Mouse (Mus musculus) forebrain, embryonic 15.5 days (tissue): Measurements from ENCODE around the gene Il15. TPM values are rescaled to one million over a fixed set of nuclear protein-coding genes. Genes with fewer than 3 reads are reported as not detected.

Experiments used
- ATAC-seq: fragments of 200-750 bp; cut with Nextera tagmentation; replicated peaks from 2 replicates; pipeline ENCODE4 v1.8.0; 2017; ENCODE audit warnings: mild to moderate bottlenecking, moderate TSS enrichment, moderate library complexity
- H3K27ac ChIP-seq: fragments of 300-500 bp; sonication (generic); replicated peaks from 2 replicates; pipeline ENCODE4 v1.5.1; 2015; ENCODE audit warnings: mild to moderate bottlenecking, inconsistent platforms
- H3K27me3 ChIP-seq: fragments of 300-500 bp; sonication (generic); 2 replicates; pipeline ENCODE4 v1.6.1; 2015; ENCODE audit warnings: inconsistent platforms
- H3K36me3 ChIP-seq: fragments of 300-500 bp; sonication (generic); 2 replicates; pipeline ENCODE4 v1.6.1; 2015; ENCODE audit warnings: mild to moderate bottlenecking, inconsistent platforms
- H3K4me1 ChIP-seq: fragments of 300-500 bp; sonication (generic); 2 replicates; pipeline ENCODE4 v1.6.1; 2015; ENCODE audit warnings: inconsistent platforms
- H3K4me2 ChIP-seq: fragments of 300-500 bp; sonication (generic); replicated peaks from 2 replicates; pipeline ENCODE4 v1.6.1; 2015; ENCODE audit warnings: mild to moderate bottlenecking, inconsistent platforms
- H3K4me3 ChIP-seq: fragments of 300-500 bp; sonication (generic); 2 replicates; pipeline ENCODE4 v1.5.1; 2015; ENCODE audit warnings: mild to moderate bottlenecking, inconsistent platforms
- H3K9ac ChIP-seq: fragments of 300-500 bp; sonication (generic); replicated peaks from 2 replicates; pipeline ENCODE4 v1.6.1; 2015; ENCODE audit warnings: mild to moderate bottlenecking, inconsistent platforms
- H3K9me3 ChIP-seq: fragments of 300-500 bp; sonication (generic); 2 replicates; pipeline ENCODE4 v1.6.1; 2016; ENCODE audit warnings: inconsistent platforms
- WGBS: fragments of 180-500 bp; shearing (Covaris S2); methylation state at CpG from one replicate; pipeline ENCODE4 v1.1.7; 2015; ENCODE audit warnings: mixed read lengths; 5-methylcytosine and 5-hydroxymethylcytosine counted together
- polyA plus RNA-seq: library from polyadenylated mRNA; unstranded; fragments of >200 nt; fragmentation: Nextera tagmentation; extraction: Ambion mirVana; gene quantifications from 2 replicates; pipeline ENCODE4 v1.2.1, GENCODE M21; 2015

Il15 gene
- polyA plus RNA-seq, 1 experiment from 2014 or later = 0.81 TPM

GRCm38 (mm10) chr8:82351268-82351943, 51.6 kb downstream of the Il15 start:
- H3K27ac ChIP-seq = no peak overlapping the region
- no peak overlapping the region for H3K4me3 ChIP-seq
- H3K9me3 ChIP-seq = no peaks in the 10 kb centered on the region
- H3K9ac ChIP-seq = no peak overlapping the region
- 49% methylated on average over 1 of the region's 1 CpGs for WGBS
- H3K4me2 ChIP-seq = no peak overlapping the region
- ATAC-seq = no peak
- H3K4me1 ChIP-seq = no peaks in the 10 kb centered on the region
- H3K27me3 ChIP-seq = no peaks in the 10 kb centered on the region
- H3K36me3 ChIP-seq = no peaks in the 10 kb centered on the region

- Histone ChIP-seq H3K9me3 (no peaks in the 10 kb centered on the region), H3K36me3 (no peaks in the 10 kb centered on the region), H3K4me3 (no peak overlapping the region), H3K4me2 (no peak overlapping the region), H3K27ac (no peak overlapping the region), H3K27me3 (no peaks in the 10 kb centered on the region), H3K9ac (no peak overlapping the region), H3K4me1 (no peaks in the 10 kb centered on the region)
- no peak for ATAC-seq
- 54% methylated on average over 2 of the region's 2 CpGs for WGBS
These were observed 53.7 kb downstream of the Il15 start for GRCm38 (mm10) chr8:82349299-82349698.

- 86% methylated on average over 3 of the region's 3 CpGs for WGBS
- H3K9ac ChIP-seq = no peak overlapping the region
- H3K4me3 ChIP-seq = no peak overlapping the region
- no peaks in the 10 kb centered on the region for H3K27me3 ChIP-seq
- H3K27ac ChIP-seq = no peak overlapping the region
- H3K9me3 ChIP-seq = no peaks in the 10 kb centered on the region
- H3K4me1 ChIP-seq = no peaks in the 10 kb centered on the region
- ATAC-seq = no peak
- H3K4me2 ChIP-seq = no peak overlapping the region
- H3K36me3 ChIP-seq = no peaks in the 10 kb centered on the region
These were observed 56.5 kb downstream of the Il15 start for GRCm38 (mm10) chr8:82346485-82346884.

GRCm38 (mm10) chr8:82331675-82332234, 71.3 kb downstream of the Il15 start:
- Histone ChIP-seq H3K4me1 (no peaks in the 10 kb centered on the region), H3K9me3 (no peaks in the 10 kb centered on the region), H3K4me2 (no peak overlapping the region)

GRCm38 (mm10) chr8:82327986-82328652, 74.9 kb downstream of the Il15 start:
- WGBS = 64% methylated on average over 2 of the region's 2 CpGs
- Histone ChIP-seq H3K9ac (no peak overlapping the region), H3K4me2 (no peak overlapping the region), H3K27me3 (no peaks in the 10 kb centered on the region), H3K27ac (no peak overlapping the region), H3K9me3 (no peaks in the 10 kb centered on the region), H3K36me3 (no peaks in the 10 kb centered on the region), H3K4me3 (no peak overlapping the region), H3K4me1 (no peaks in the 10 kb centered on the region)
- ATAC-seq = no peak

More at GRCm38 (mm10) chr8:82331675-82332234, 71.3 kb downstream of the Il15 start:
- H3K36me3 ChIP-seq = no peaks in the 10 kb centered on the region
- WGBS = 81% methylated on average over 8 of the region's 8 CpGs
- no peak overlapping the region for H3K27ac ChIP-seq
- H3K9ac ChIP-seq = no peak overlapping the region
- no peaks in the 10 kb centered on the region for H3K27me3 ChIP-seq
- no peak; the same call in 1 of the 2 replicates for ATAC-seq
- H3K4me3 ChIP-seq = no peak overlapping the region

- no peaks in the 10 kb centered on the region for H3K27me3 ChIP-seq
- no peaks in the 10 kb centered on the region for H3K4me1 ChIP-seq
- H3K9me3 ChIP-seq = no peaks in the 10 kb centered on the region
- H3K27ac ChIP-seq = no peak overlapping the region
- WGBS = 83% methylated on average over 1 of the region's 1 CpGs
- H3K4me3 ChIP-seq = no peak overlapping the region
- H3K36me3 ChIP-seq = no peaks in the 10 kb centered on the region
- no peak overlapping the region for H3K4me2 ChIP-seq
- no peak for ATAC-seq
- no peak overlapping the region for H3K9ac ChIP-seq
These were observed 77.0 kb downstream of the Il15 start for GRCm38 (mm10) chr8:82326061-82326460.

- H3K9ac ChIP-seq = no peak overlapping the region
- ATAC-seq = no peak
- no peaks in the 10 kb centered on the region for H3K36me3 ChIP-seq
- no peaks in the 10 kb centered on the region for H3K4me1 ChIP-seq
- H3K4me3 ChIP-seq = no peak overlapping the region
- H3K27ac ChIP-seq = no peak overlapping the region
- WGBS = 87% methylated on average over 6 of the region's 6 CpGs
- no peaks in the 10 kb centered on the region for H3K9me3 ChIP-seq
- no peak overlapping the region for H3K4me2 ChIP-seq
- no peaks in the 10 kb centered on the region for H3K27me3 ChIP-seq
These were observed 77.4 kb downstream of the Il15 start for GRCm38 (mm10) chr8:82325586-82325985.

- no peaks in the 10 kb centered on the region for H3K4me1 ChIP-seq
- no peaks in the 10 kb centered on the region for H3K27me3 ChIP-seq
- no peak overlapping the region for H3K4me2 ChIP-seq
- no peak overlapping the region for H3K27ac ChIP-seq
- no peak for ATAC-seq
- WGBS = 89% methylated on average over 3 of the region's 3 CpGs
- no peak overlapping the region for H3K9ac ChIP-seq
- H3K9me3 ChIP-seq = no peaks in the 10 kb centered on the region
- H3K36me3 ChIP-seq = no peaks in the 10 kb centered on the region
- H3K4me3 ChIP-seq = no peak overlapping the region
These were observed 85.6 kb downstream of the Il15 start for GRCm38 (mm10) chr8:82317446-82317845.

GRCm38 (mm10) chr8:82306424-82306823, 96.6 kb downstream of the Il15 start:
- no peak overlapping the region for H3K27ac ChIP-seq
- WGBS = 10% methylated on average over 1 of the region's 1 CpGs
- no peak overlapping the region for H3K4me2 ChIP-seq
- no peak for ATAC-seq
- no peak overlapping the region for H3K4me3 ChIP-seq
- no peak overlapping the region for H3K9ac ChIP-seq
- no peaks in the 10 kb centered on the region for H3K27me3 ChIP-seq
- no peaks in the 10 kb centered on the region for H3K36me3 ChIP-seq
- no peaks in the 10 kb centered on the region for H3K9me3 ChIP-seq
- no peaks in the 10 kb centered on the region for H3K4me1 ChIP-seq

GRCm38 (mm10) chr8:82296256-82296655, 106.8 kb downstream of the Il15 start:
- Histone ChIP-seq H3K4me2 (no peak overlapping the region), H3K27ac (no peak overlapping the region), H3K4me3 (no peak overlapping the region), H3K9me3 (no peaks in the 10 kb centered on the region), H3K4me1 (no peaks in the 10 kb centered on the region), H3K36me3 (no peaks in the 10 kb centered on the region), H3K27me3 (no peaks in the 10 kb centered on the region), H3K9ac (no peak overlapping the region)
- 94% methylated on average over 2 of the region's 2 CpGs for whole genome bisulfite sequencing
- ATAC-seq = no peak

GRCm38 (mm10) chr8:82291659-82292058, 111.4 kb downstream of the Il15 start:
- no peak overlapping the region for H3K27ac ChIP-seq
- H3K4me3 ChIP-seq = no peak overlapping the region
- ATAC-seq = no peak
- H3K4me1 ChIP-seq = no peaks in the 10 kb centered on the region
- no peaks in the 10 kb centered on the region for H3K9me3 ChIP-seq
- WGBS = 92% methylated on average over 5 of the region's 5 CpGs
- no peak overlapping the region for H3K4me2 ChIP-seq
- H3K27me3 ChIP-seq = no peaks in the 10 kb centered on the region
- H3K36me3 ChIP-seq = no peaks in the 10 kb centered on the region
- no peak overlapping the region for H3K9ac ChIP-seq

- Histone ChIP-seq H3K4me3 (no peak overlapping the region), H3K4me2 (no peak overlapping the region), H3K36me3 (no peaks in the 10 kb centered on the region), H3K4me1 (no peaks in the 10 kb centered on the region), H3K27ac (no peak overlapping the region), H3K9ac (no peak overlapping the region), H3K9me3 (no peaks in the 10 kb centered on the region), H3K27me3 (no peaks in the 10 kb centered on the region)
- 90% methylated on average over 3 of the region's 3 CpGs for WGBS
- ATAC-seq = no peak
These were observed 117.2 kb downstream of the Il15 start for GRCm38 (mm10) chr8:82285866-82286265.
